Mouse (Mus musculus) stomach, postnatal 0 days (tissue): ENCODE measurements at regions not wholly inside any gene's neighbourhood (a gene's known extent, or its start where the extent isn't known, plus 50 kb on each side); places are given as distances from the start of the nearest gene placed in this dataset.

Experiments used
- ATAC-seq: fragments of 200-750 bp; cut with Nextera tagmentation; 2 replicates; pipeline ENCODE4 v1.8.0; 2017; ENCODE audit not compliant: low FRiP score, low TSS enrichment
- DNase-seq: peaks from one replicate; pipeline ENCODE4 v3.0.0-alpha.2; 2016; ENCODE audit warnings: low spot score
- H3K27ac ChIP-seq: fragments of 300-500 bp; sonication (generic); replicated peaks from 2 replicates; pipeline ENCODE4 v1.5.1; 2014; ENCODE audit warnings: mild to moderate bottlenecking, control low read depth
- H3K27me3 ChIP-seq: fragments of 300-500 bp; sonication (generic); 2 replicates; pipeline ENCODE4 v1.6.1; 2014; ENCODE audit warnings: low read length; ENCODE audit not compliant: control insufficient read depth, insufficient read depth
- H3K36me3 ChIP-seq: fragments of 300-500 bp; sonication (generic); 2 replicates; pipeline ENCODE4 v1.6.1; 2014; ENCODE audit warnings: low read length, mixed read lengths; ENCODE audit not compliant: control insufficient read depth, insufficient read depth
- H3K4me1 ChIP-seq: fragments of 300-500 bp; sonication (generic); replicated peaks from 2 replicates; pipeline ENCODE4 v1.6.1; 2014; ENCODE audit warnings: antibody characterized with exemption; ENCODE audit not compliant: control insufficient read depth, insufficient read depth
- H3K4me2 ChIP-seq: fragments of 300-500 bp; sonication (generic); replicated peaks from 2 replicates; pipeline ENCODE4 v1.6.1; 2014; ENCODE audit warnings: low read depth, mild to moderate bottlenecking, control low read depth, moderate library complexity
- H3K4me3 ChIP-seq: fragments of 300-500 bp; sonication (generic); 2 replicates; pipeline ENCODE4 v1.5.1; 2014; ENCODE audit warnings: low read depth, low read length, control low read depth
- H3K9ac ChIP-seq: fragments of 300-500 bp; sonication (generic); 2 replicates; pipeline ENCODE4 v1.6.1; 2014; ENCODE audit warnings: mild to moderate bottlenecking, low read length, control low read depth, mixed read lengths
- H3K9me3 ChIP-seq: fragments of 300-500 bp; sonication (generic); 2 replicates; pipeline ENCODE4 v1.6.1; 2016; ENCODE audit warnings: low read length; ENCODE audit not compliant: control insufficient read depth
- CTCF ChIP-seq: IDR thresholded peaks from 2 replicates; pipeline ENCODE4 v1.5.1; 2016; ENCODE audit warnings: antibody characterized with exemption, low read depth, mild to moderate bottlenecking, moderate library complexity
- EP300 ChIP-seq: optimal IDR thresholded peaks from 2 replicates; pipeline ENCODE3; 2016; ENCODE audit warnings: antibody characterized with exemption
- WGBS: fragments of 180-500 bp; shearing (Covaris S2); extraction: QIAGEN DNeasy Blood & Tissue Kit; methylation state at CpG from one replicate; pipeline ENCODE4 v1.1.7; 2014; 5-methylcytosine and 5-hydroxymethylcytosine counted together

GRCm38 (mm10) chr5:148820476-148820875 is 108.6 kb downstream of the Katnal1 start:
- WGBS, result 24% methylated on average over 20 of the region's 20 CpGs
- DNase-seq, result peak; percentile 33

GRCm38 (mm10) chr5:148819423-148819822 is 109.7 kb downstream of the Katnal1 start:
- Histone ChIP-seq H3K9ac (no peak overlapping the region), H3K36me3 (no peaks in the 10 kb centered on the region), H3K9me3 (no peaks in the 10 kb centered on the region), H3K4me1 (no peaks in the 10 kb centered on the region), H3K27me3 (no peaks in the 10 kb centered on the region), H3K27ac (no peak overlapping the region), H3K4me3 (no peak overlapping the region), H3K4me2 (no peak overlapping the region)
- ATAC-seq, result peak; percentile 65
- TF ChIP-seq EP300 (no peak), CTCF (no peak)
- DNase-seq, result peak; percentile 33
- WGBS, result 22% methylated on average over 6 of the region's 6 CpGs

More at GRCm38 (mm10) chr5:148820476-148820875, 108.6 kb downstream of the Katnal1 start:
- Histone ChIP-seq H3K4me1 (no peaks in the 10 kb centered on the region), H3K36me3 (no peaks in the 10 kb centered on the region), H3K27me3 (no peaks in the 10 kb centered on the region), H3K27ac (no peak overlapping the region), H3K9me3 (no peaks in the 10 kb centered on the region), H3K9ac (no peak overlapping the region), H3K4me2 (no peak overlapping the region), H3K4me3 (no peak overlapping the region)
- TF ChIP-seq CTCF (no peak), EP300 (no peak)
- ATAC-seq, result no peak

GRCm38 (mm10) chr5:148818746-148819145 is 110.4 kb downstream of the Katnal1 start:
- H3K36me3 ChIP-seq, result no peaks in the 10 kb centered on the region
- 65% methylated on average over 2 of the region's 2 CpGs for WGBS
- ATAC-seq, result no peak
- DNase-seq, result no peak
- no peak overlapping the region for H3K4me3 ChIP-seq
- H3K27ac ChIP-seq, result no peak overlapping the region
- no peak for TF ChIP-seq CTCF
- TF ChIP-seq EP300, result no peak
- no peaks in the 10 kb centered on the region for H3K27me3 ChIP-seq
- H3K9me3 ChIP-seq, result no peaks in the 10 kb centered on the region
- no peak overlapping the region for H3K4me2 ChIP-seq
- no peak overlapping the region for H3K9ac ChIP-seq
- no peaks in the 10 kb centered on the region for H3K4me1 ChIP-seq

GRCm38 (mm10) chr5:148812840-148813239 is 116.3 kb downstream of the Katnal1 start:
- H3K9me3 ChIP-seq, result no peaks in the 10 kb centered on the region
- no peak overlapping the region for H3K9ac ChIP-seq
- WGBS, result 61% methylated on average over 9 of the region's 9 CpGs
- no peak overlapping the region for H3K27ac ChIP-seq
- no peaks in the 10 kb centered on the region for H3K27me3 ChIP-seq
- DNase-seq (no peak), ATAC-seq (no peak)
- H3K4me2 ChIP-seq, result no peak overlapping the region
- TF ChIP-seq EP300 (no peak), CTCF (no peak)
- H3K36me3 ChIP-seq, result no peaks in the 10 kb centered on the region
- no peaks in the 10 kb centered on the region for H3K4me1 ChIP-seq
- H3K4me3 ChIP-seq, result no peak overlapping the region

- WGBS, result 24% methylated on average over 13 of the region's 13 CpGs
- H3K27ac ChIP-seq, result no peak overlapping the region
- H3K27me3 ChIP-seq, result no peaks in the 10 kb centered on the region
- H3K4me2 ChIP-seq, result no peak overlapping the region
- no peak overlapping the region for H3K4me3 ChIP-seq
- H3K9ac ChIP-seq, result no peak overlapping the region
- H3K36me3 ChIP-seq, result no peaks in the 10 kb centered on the region
- ATAC-seq, result peak; percentile 62; the same call in 1 of the 2 replicates
- no peaks in the 10 kb centered on the region for H3K4me1 ChIP-seq
- DNase-seq, result peak; percentile 72
- TF ChIP-seq CTCF (peak; percentile 92), EP300 (no peak)
- 0 out of 2 replicates have a peak, but pooled peaks cover 2% of the 10 kb centered on the region for H3K9me3 ChIP-seq
Measured at GRCm38 (mm10) chr5:148812016-148812415, 117.1 kb downstream of the Katnal1 start.

GRCm38 (mm10) chr5:148809485-148809884 is 119.6 kb downstream of the Katnal1 start:
- DNase-seq, result no peak
- H3K9ac ChIP-seq, result no peak overlapping the region
- H3K36me3 ChIP-seq, result no peaks in the 10 kb centered on the region
- TF ChIP-seq CTCF (no peak), EP300 (no peak)
- 0 out of 2 replicates have a peak, but pooled peaks cover 2% of the 10 kb centered on the region for H3K9me3 ChIP-seq
- H3K27me3 ChIP-seq, result no peaks in the 10 kb centered on the region
- no peak overlapping the region for H3K4me3 ChIP-seq
- no peaks in the 10 kb centered on the region for H3K4me1 ChIP-seq
- H3K4me2 ChIP-seq, result no peak overlapping the region
- no peak overlapping the region for H3K27ac ChIP-seq
- 44% methylated on average over 3 of the region's 3 CpGs for WGBS
- no peak for ATAC-seq
